Mouse (Mus musculus) v-Abl transformed pro-B cells (cell line): ENCODE data around the gene Trim9.

ENCODE experiments used
- in situ Hi-C, 2 experiments: fragments of 400-800 bp; cut with MboI; formaldehyde crosslinking; loops; one replicate each; pipeline ENCODE4 v1.15.1; 2025; ENCODE audit not compliant: unreplicated experiment in 2 of 2

Gene Trim9

DNA sequence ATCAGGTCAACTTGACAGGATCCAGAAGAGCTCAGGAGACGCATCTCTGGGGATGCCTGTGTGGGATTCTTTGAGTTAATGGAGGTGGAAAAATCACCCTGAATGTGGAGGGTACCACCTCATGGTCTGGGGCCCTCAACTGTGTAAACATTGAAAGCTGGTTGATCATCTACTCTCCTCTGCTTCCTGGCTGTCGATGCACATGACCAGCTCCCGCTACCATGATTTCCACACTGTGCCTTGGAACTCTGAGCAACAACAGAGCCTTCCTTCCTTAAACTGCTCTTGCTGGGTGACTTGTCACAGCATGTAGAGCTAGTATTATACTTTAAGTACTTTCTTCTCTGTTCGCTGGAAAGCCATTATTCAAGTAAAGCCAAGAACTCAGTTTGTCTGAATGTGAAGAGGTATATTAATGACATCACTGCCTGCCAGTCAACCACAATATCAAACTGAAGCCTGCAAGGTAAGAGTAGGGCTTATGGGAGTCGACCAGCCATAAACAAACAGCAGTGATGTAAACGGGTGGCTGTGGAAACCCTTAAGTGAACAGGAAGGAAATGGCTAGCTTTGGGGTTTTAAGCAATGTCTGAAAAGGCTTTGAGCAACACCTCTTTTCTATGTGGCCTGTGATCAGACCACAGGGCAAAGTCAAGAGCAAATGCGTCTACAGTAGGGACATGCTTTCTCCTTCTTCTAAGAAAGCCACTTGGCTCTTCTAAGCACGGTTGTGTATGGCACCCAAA is 128.4 kb downstream of the Trim9 start:
- in situ Hi-C loops, result no loop called here

DNA sequence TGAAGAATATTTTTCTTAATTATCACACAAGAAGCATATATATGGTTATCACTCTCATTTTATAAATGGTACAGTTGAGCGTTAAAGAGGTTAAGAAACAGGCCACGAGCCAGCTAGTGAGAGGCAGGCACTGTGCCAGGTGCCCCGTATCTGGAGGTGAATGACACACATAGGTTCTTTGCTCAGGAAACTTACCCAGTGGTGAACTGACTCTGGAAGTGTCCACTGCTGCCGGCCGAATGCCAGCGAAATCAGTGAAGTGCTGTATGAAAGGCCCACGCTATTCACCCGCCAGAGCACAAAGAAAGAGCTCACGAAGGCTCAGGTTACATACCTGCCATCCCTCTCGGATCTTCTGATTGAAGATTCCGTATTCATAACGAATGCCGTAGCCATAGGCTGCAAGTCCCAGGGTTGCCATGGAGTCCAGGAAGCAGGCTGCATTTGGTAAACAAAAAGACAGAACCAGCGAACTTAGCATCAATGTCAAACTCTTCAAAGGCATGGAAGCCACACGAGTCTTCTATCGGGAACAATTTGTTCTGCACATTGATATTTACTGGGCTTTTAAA is 131.1 kb downstream of the Trim9 start:
- in situ Hi-C loops, result no loop called here

DNA sequence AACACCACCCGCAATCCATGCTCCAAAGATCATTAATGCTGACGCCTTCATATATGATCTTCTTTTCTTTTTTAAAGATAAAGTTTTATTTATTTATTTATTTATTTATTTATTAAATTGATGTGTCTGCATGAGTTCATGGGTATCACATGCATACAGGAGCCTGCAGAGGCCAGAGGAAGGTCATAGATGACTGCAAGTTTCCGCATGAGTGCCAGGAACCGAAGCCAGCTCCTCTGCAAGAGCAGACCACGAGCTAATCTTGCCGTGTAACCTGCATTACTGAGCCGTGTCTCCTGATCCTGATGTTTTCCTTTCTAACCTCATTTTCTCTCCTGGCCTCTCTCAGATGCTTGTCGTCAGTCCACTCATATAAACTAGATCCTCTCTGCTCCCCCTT is 133.1 kb downstream of the Trim9 start:
- in situ Hi-C loops, result no loop called here

DNA sequence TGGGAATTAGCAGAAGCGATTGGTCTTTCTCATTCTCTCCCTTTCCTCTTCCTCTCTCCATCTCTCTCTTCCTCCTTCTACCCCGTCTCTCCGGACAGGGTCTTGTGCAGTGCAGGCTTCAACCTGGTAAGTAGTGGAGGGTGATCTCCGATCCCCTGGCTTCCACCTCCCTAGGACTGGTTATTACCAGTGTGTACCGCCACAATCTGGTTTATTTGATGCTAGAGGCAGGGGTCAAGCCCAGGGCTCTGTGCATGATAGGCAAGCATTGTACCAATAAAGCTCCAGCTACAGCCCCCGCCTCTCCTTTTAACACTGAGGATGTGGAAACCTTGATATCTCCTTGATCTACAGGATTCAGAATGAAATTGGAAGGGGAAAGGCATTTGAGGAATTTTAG is 133.8 kb downstream of the Trim9 start:
- in situ Hi-C loops, result no loop called here

DNA sequence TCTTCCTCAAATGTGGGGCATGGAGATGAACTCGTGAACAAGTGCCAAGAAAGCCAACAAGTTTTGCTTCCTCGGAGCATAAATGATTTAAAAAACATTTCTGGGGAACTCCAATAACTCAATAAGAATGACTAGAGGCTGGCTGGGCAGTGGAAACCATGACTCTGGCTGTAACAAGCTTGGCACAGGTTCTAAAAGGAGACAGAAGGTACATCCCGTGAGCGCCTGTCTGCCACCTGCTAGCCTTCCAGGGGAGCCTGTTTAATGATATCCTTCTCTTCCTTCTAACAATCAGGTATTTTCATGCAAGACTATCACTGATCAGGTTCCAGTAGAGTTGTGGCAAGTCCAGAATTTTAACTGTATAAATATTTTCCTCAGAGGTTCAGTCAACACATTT is 134.9 kb downstream of the Trim9 start:
- in situ Hi-C loops, result no loop called here

DNA sequence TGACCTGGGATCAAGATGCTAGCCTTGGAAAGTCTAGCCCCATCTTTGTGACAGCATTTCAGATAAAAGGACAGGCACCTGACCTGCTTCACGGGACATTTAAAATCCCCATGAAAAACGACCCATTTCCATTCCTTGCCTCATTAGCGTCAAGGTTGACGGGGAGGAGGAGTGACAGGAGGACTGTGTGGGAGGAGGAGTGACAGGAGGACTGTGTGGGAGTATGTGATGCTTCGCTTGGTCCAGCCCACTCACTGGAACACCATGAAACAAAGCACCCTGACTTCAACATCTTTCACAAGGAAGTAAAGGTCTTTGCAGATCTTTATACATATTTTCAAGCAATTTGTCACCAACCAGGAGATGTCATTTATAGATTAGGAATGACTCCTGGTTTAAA is 139.2 kb downstream of the Trim9 start:
- in situ Hi-C loops, result no loop called here

DNA sequence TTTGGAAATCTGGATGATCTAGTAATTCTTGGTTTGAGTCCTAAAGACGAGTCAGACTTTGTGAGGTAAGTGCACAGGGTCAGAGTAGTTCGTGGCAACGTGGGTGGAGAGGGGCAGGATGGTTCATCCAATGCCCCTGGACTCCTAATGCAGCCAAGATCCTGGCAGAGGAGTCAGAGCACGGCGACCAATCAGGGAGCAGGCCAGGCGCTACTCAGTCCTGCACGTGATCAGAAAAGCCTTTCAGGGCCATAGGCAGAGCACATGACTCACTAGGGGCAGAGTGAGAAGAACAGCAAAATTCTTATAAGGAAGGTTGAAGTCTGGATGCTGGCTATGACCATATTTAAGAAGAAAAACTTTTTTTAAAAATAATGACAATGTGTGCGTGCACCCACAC is 143.0 kb downstream of the Trim9 start:
- in situ Hi-C loops, result no loop called here

DNA sequence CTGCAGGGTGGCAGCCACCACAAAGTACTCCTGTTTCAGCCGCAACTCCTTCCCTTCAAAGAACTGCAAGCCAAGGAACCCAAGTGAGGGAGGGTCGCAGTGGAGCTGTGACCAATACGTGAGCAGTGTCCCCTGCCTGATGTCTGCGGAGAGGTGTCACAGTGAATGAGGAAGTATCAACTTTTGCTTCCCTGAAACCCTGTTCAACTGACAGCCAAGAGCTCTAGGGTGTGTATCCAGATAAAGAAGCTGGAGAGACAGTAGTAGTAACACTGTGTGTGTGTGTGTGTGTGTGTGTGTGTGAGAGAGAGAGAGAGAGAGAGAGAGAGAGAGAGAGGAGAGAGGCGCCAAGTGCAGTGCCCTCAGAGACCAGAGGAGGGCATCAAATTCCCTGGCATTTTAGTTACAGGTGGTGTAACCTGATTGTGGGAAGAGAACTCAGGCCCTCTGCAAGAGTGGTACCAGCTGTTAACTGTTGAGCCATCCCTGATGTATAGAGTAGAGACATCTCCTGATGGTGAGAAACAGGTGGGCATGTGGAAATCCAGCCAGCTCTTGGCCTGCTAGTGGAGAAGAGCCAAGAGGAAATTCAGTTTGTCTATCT is 145.4 kb downstream of the Trim9 start:
- in situ Hi-C loops, result no loop called here

DNA sequence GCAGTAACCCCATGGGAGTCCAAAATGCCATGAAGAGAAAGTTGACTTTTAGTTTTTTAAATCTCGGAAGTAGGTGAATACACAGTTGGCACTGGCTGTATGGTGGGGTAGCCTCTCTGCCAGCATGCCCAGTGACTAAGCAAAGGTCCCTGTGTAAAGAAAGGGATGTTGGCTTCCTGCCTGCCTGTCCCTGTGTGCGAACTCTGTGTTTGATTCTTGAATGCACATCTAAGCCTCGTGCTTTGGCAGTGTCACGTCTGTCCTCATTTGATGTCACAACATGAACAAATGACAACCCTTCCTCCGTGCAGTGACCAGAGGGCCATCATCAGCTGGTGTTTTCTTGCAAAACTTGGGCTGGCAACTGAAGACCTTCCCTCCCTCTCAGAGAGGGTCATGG is 151.1 kb downstream of the Trim9 start:
- in situ Hi-C loops, result no loop called here

DNA sequence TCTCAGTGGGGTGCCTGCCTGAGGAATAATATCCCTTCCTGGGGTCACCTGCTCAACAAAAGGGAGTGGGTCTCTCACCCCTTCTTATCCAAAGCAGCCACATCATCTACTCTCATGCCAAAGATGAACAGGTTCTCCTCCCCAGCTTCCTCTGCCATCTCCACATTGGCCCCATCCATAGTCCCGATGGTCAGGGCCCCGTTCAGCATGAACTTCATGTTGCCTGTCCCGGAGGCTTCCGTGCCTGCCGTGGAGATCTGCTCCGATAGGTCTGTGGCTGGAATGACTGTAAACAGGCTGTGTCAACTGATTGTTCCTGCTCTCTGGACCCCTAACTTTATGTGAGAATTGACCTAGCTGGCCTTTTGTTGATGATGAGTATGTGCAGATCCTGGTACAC is 152.0 kb downstream of the Trim9 start:
- in situ Hi-C loops, result no loop called here
